Mouse (Mus musculus): ENCODE data around the gene Gstz1. TPM values are rescaled to one million over a fixed set of nuclear protein-coding genes. Genes with fewer than 3 reads are reported as not detected.

Gene Gstz1
- polyA plus RNA-seq, 1 experiment from 2014 or later, result 37.1 TPM

DNA sequence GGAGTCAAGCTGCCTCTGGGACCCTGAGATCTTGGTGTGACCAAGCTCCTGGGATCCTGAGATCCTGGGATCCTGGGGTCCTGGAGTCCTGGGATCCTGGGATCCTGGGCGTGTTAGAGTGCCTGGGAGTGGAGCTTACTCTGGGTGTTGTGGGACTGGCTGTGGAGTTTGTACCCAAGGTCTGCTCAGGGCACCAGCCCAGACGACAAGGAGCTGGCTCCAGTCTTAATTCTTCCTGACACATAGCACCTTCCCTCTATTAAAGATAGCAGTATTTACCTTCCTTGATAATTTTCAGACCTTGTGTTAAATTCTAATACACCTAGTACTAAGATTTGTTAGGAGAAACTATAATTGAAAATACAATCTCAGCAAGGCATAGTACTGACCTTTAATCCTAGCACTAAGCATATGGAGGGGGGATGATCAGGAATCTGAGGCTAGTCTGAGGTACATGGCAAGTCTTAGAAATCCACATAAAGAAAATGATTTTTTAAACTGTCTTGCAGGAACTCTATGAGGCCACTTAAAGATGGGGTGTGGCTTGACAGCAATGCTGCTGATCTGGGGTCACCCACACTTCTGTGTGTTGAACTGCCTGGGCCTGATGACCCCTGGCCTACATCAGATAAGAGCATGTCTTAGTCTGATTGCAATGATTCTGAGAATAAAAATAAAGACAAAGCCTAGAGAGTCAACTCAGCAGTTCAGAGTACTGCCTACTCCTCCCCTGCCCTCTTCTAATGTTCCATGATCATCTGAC, 66.1 kb downstream of the Gstz1 start:
- Histone ChIP-seq H3K4me2 (replicated peaks) (no peak overlapping the region), H3K9ac (no peak overlapping the region), H3K4me1 (no peaks in the 10 kb centered on the region), H3K36me3 (no peaks in the 10 kb centered on the region), H3K9me3 (no peaks in the 10 kb centered on the region), H3K4me3 (no peak overlapping the region), H3K27ac (no peak overlapping the region), H3K27me3 (no peaks in the 10 kb centered on the region)
- WGBS, result 59% methylated on average over 2 of the region's 2 CpGs
- no peak for ATAC-seq (ENCODE audit: low FRiP score, low read depth)

Other genes starting within 250 kb of the Gstz1 start
- 23.6 and 24.7 TPM in 2 replicates for gene Cipc, start 200.1 kb upstream of the Gstz1 start, polyA plus RNA-seq (2015; fragmentation: Nextera tagmentation; extraction: Ambion mirVana)
- gene Zdhhc22, start 156.7 kb upstream of the Gstz1 start, polyA plus RNA-seq (2015; fragmentation: Nextera tagmentation; extraction: Ambion mirVana), result not detected in 2 replicates
- 0.05 and 0.08 TPM in 2 replicates for gene Tmem63c, start 125.8 kb upstream of the Gstz1 start, polyA plus RNA-seq (2015; fragmentation: Nextera tagmentation; extraction: Ambion mirVana)
- gene Ngb, start 44.6 kb upstream of the Gstz1 start, polyA plus RNA-seq (2015; fragmentation: Nextera tagmentation; extraction: Ambion mirVana), result 0.23 and 0.42 TPM in 2 replicates
- 14.6 and 17.6 TPM in 2 replicates for gene Pomt2, start 803 bp downstream of the Gstz1 start, polyA plus RNA-seq (2015; fragmentation: Nextera tagmentation; extraction: Ambion mirVana)
- 1.6 and 2.0 TPM in 2 replicates for gene Samd15, start 52.6 kb downstream of the Gstz1 start, polyA plus RNA-seq (2015; fragmentation: Nextera tagmentation; extraction: Ambion mirVana)
- 2.2 and 2.5 TPM in 2 replicates for gene Tmed8, start 53.3 kb downstream of the Gstz1 start, polyA plus RNA-seq (2015; fragmentation: Nextera tagmentation; extraction: Ambion mirVana)
- gene Noxred1, start 91.6 kb downstream of the Gstz1 start, polyA plus RNA-seq (2015; fragmentation: Nextera tagmentation; extraction: Ambion mirVana), result 0.57 and 0.59 TPM in 2 replicates
- gene Vipas39, start 119.1 kb downstream of the Gstz1 start, polyA plus RNA-seq (2015; fragmentation: Nextera tagmentation; extraction: Ambion mirVana), result 51.9 and 52.2 TPM in 2 replicates
- 218 and 223 TPM in 2 replicates for gene Ahsa1, start 119.3 kb downstream of the Gstz1 start, polyA plus RNA-seq (2015; fragmentation: Nextera tagmentation; extraction: Ambion mirVana)
- gene Ism2, start 152.5 kb downstream of the Gstz1 start, polyA plus RNA-seq (2015; fragmentation: Nextera tagmentation; extraction: Ambion mirVana), result 1.4 and 1.5 TPM in 2 replicates
- gene Sptlc2, start 241.2 kb downstream of the Gstz1 start, polyA plus RNA-seq (2015; fragmentation: Nextera tagmentation; extraction: Ambion mirVana), result 78.2 and 78.7 TPM in 2 replicates

All from limb, embryonic 13.5 days (tissue).